Mouse (Mus musculus) megakaryocyte, embryonic 14.5 days (primary cell): ENCODE results near the gene Timeless.

ENCODE experiments used
- FLI1 ChIP-seq: IDR thresholded peaks from 2 replicates; pipeline ENCODE4 v1.6.1; 2012; ENCODE audit warnings: low read length, inconsistent platforms, mixed read lengths
- GATA1 ChIP-seq: IDR thresholded peaks from 3 replicates; pipeline ENCODE4 v1.6.1; 2012; ENCODE audit warnings: mixed read lengths, low read length, inconsistent platforms, borderline replicate concordance

- TF ChIP-seq FLI1 (no peak), GATA1 (no peak)
These were observed 49.8 kb downstream of the Timeless start for GRCm38 (mm10) chr10:128281682-128282081.
